ENCODE assay signal across 11 mouse cellular contexts in the genomic region with DNA sequence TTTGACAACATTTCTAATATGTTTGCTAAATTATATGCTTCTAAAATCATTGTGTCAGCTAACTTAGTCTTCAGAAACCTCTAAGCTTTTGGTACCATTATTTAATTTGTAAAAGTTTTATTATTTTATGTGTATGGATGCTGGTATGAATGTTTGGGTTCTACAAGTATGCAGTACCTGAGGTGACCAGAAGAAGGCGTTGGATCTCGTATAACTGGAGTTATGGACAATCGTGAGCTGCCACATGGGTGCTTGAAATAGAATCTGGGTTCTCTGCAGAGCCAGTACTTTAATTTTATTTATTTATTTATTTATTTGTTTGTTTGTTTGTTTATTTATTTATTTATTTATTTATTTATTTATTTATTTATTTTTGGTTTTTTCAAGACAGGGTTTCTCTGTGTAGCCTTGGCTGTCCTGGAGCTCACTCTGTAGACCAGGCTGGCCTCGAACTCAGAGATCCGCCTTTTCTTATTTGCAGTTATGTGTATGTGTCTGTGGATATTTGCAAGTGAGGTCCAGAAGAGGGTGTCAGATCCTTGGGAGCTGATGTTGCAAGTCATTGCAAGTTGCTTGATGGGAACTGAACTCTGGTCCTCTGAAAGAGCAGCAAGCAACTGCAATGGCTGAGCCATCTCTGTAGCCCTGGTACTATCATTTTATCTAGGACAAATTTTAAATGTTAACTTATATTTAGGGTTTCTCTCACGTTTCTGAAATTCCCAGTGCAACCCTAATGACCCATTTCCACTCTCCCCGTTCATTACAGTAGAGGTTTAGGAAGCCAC. TPM values are rescaled to one million over a fixed set of nuclear protein-coding genes. Genes with fewer than 3 reads are reported as not detected.
DNase-seq lines count a peak whose midpoint lies in the region; ATAC-seq and TF ChIP-seq lines count a peak whose summit lies in the region.
"Had no signal": no experiment of that assay in that cellular context is flagged by ENCODE, and none has a peak within 500 bp of the region (broad histone marks: within the 10 kb centered on the region; RNA-seq: fewer than 3 reads in every experiment).

No protein-coding gene starts in this region.

- DNase-seq in embryonic facial prominence, embryonic 11.5 days (ENCODE audit: low spot score) = peak; percentile 19
- DNase-seq in embryonic facial prominence, embryonic 10.5 days (ENCODE audit: low spot score) = no peak
- no peak for DNase-seq in lung, postnatal 0 days (ENCODE audit: low spot score)
- no peak for DNase-seq in lung, adult 18-20 months
- DNase-seq in ES-E14 (ENCODE audit: low read depth, low spot score) = peak; percentile 21
- DNase-seq in kidney, postnatal 10 days = no peak
- no peak for DNase-seq in cerebellum, postnatal 36 days
- DNase-seq: cerebellum, adult 9-10 months; lung, postnatal 4 days; right cerebral cortex, postnatal 14 days had no signal

- no peaks in the 10 kb centered on the region for H3K27me3 ChIP-seq in embryonic facial prominence, embryonic 11.5 days (ENCODE audit: control insufficient read depth, insufficient read depth, low read length)
- H3K27me3 ChIP-seq in embryonic facial prominence, embryonic 10.5 days (replicated peaks; ENCODE audit: low read depth, poor library complexity, severe bottlenecking) = no peaks in the 10 kb centered on the region
- no peaks in the 10 kb centered on the region for H3K27me3 ChIP-seq in lung, postnatal 0 days (replicated peaks; ENCODE audit: insufficient read depth, low read length)

- no peak overlapping the region for H3K9ac ChIP-seq in embryonic facial prominence, embryonic 11.5 days (replicated peaks; ENCODE audit: low read length)
- no peak overlapping the region for H3K9ac ChIP-seq in lung, postnatal 0 days (replicated peaks; ENCODE audit: low read depth)
- H3K9ac ChIP-seq in ES-E14 (ENCODE audit: insufficient read depth, low read depth, low read length, poor library complexity, severe bottlenecking) = no peak overlapping the region

- in situ Hi-C loops in ES-E14 (cut with MboI; ENCODE audit: low sequenced_read_pairs in 2 of 2, unreplicated experiment in 2 of 2) = no loop called here

- H3K4me3 ChIP-seq in embryonic facial prominence, embryonic 11.5 days (ENCODE audit: low read depth, low read length) = no peak overlapping the region
- no peak overlapping the region for H3K4me3 ChIP-seq in embryonic facial prominence, embryonic 10.5 days
- H3K4me3 ChIP-seq in lung, postnatal 0 days (ENCODE audit: low read depth, low read length) = no peak overlapping the region
- no peak overlapping the region for H3K4me3 ChIP-seq in ES-E14 (ENCODE audit: insufficient read depth in 1 of 2, low read depth in 1 of 2, low read length in 2 of 2, poor library complexity in 1 of 2, severe bottlenecking in 1 of 2)
- peak overlapping the region; percentile 75; the same call in 1 of the 2 replicates for H3K4me3 ChIP-seq in macrophage (ENCODE audit: inconsistent target)

- no peaks in the 10 kb centered on the region; the same call in 1 of the 2 replicates for H3K79me2 ChIP-seq in macrophage (ENCODE audit: inconsistent target)

- H3K27ac ChIP-seq in embryonic facial prominence, embryonic 11.5 days (replicated peaks; ENCODE audit: low read depth, low read length) = no peak overlapping the region
- H3K27ac ChIP-seq in embryonic facial prominence, embryonic 10.5 days (replicated peaks) = no peak overlapping the region
- H3K27ac ChIP-seq in lung, postnatal 0 days (ENCODE audit: low read length) = no peak overlapping the region
- H3K27ac ChIP-seq in ES-E14 (ENCODE audit: insufficient read depth, low read depth, low read length, poor library complexity, severe bottlenecking) (no peak overlapping the region), macrophage (no peak overlapping the region)

- no peaks in the 10 kb centered on the region for H3K4me1 ChIP-seq in embryonic facial prominence, embryonic 11.5 days (ENCODE audit: control insufficient read depth, insufficient read depth, low read length)
- H3K4me1 ChIP-seq in embryonic facial prominence, embryonic 10.5 days = no peaks in the 10 kb centered on the region
- no peaks in the 10 kb centered on the region for H3K4me1 ChIP-seq in lung, postnatal 0 days (ENCODE audit: insufficient read depth, low read depth, low read length)
- no peaks in the 10 kb centered on the region for H3K4me1 ChIP-seq in ES-E14 (ENCODE audit: control insufficient read depth in 2 of 2, insufficient read depth in 2 of 2, low read length in 2 of 2, poor library complexity in 1 of 2)

- peak; percentile 25 for TF ChIP-seq CTCF in lung, postnatal 0 days (IDR thresholded peaks at IDR 0.05)

- H3K4me2 ChIP-seq in embryonic facial prominence, embryonic 11.5 days (ENCODE audit: low read depth, low read length) = no peak overlapping the region
- H3K4me2 ChIP-seq in lung, postnatal 0 days (replicated peaks; ENCODE audit: low read depth, low read length) = no peak overlapping the region

- no peaks in the 10 kb centered on the region for H3K36me3 ChIP-seq in embryonic facial prominence, embryonic 11.5 days (replicated peaks; ENCODE audit: control insufficient read depth, insufficient read depth, low read depth, low read length)
- no peaks in the 10 kb centered on the region for H3K36me3 ChIP-seq in embryonic facial prominence, embryonic 10.5 days (replicated peaks)
- H3K36me3 ChIP-seq in lung, postnatal 0 days (ENCODE audit: insufficient read depth, low read length) = no peaks in the 10 kb centered on the region
- H3K36me3 ChIP-seq in ES-E14 (ENCODE audit: control insufficient read depth, insufficient read depth, low read length, poor library complexity, severe bottlenecking) (no peaks in the 10 kb centered on the region), macrophage (ENCODE audit: inconsistent target) (no peaks in the 10 kb centered on the region)

- TF ChIP-seq EP300 in lung, postnatal 0 days (IDR thresholded peaks at IDR 0.05) = no peak

- no peaks in the 10 kb centered on the region for H3K9me3 ChIP-seq in embryonic facial prominence, embryonic 11.5 days (replicated peaks; ENCODE audit: control insufficient read depth, low read length)
- H3K9me3 ChIP-seq in embryonic facial prominence, embryonic 10.5 days = no peaks in the 10 kb centered on the region
- no peaks in the 10 kb centered on the region for H3K9me3 ChIP-seq in lung, postnatal 0 days (ENCODE audit: low read length)
- H3K9me3 ChIP-seq in ES-E14 (ENCODE audit: control insufficient read depth, insufficient read depth, low read depth, low read length) = no peaks in the 10 kb centered on the region

- ATAC-seq in embryonic facial prominence, embryonic 11.5 days (replicated peaks; ENCODE audit: insufficient number of reproducible peaks, low FRiP score, low TSS enrichment, low read depth) = no peak
- no peak for ATAC-seq in lung, postnatal 0 days

- WGBS in embryonic facial prominence, embryonic 11.5 days = 73% methylated on average over 7 of the region's 7 CpGs
- WGBS in embryonic facial prominence, embryonic 10.5 days = 76% methylated on average over 7 of the region's 7 CpGs
- WGBS in lung, postnatal 0 days = 68% methylated on average over 7 of the region's 7 CpGs
- WGBS in macrophage (ENCODE audit: missing documents) = 82% methylated on average over 7 of the region's 7 CpGs

TF ChIP-seq in ES-E14, 5 proteins besides CTCF, POLR2A, EP300 and RAD21:
- TF ChIP-seq ZC3H11A (IDR thresholded peaks at IDR 0.05; ENCODE audit: borderline replicate concordance, low read depth, low read length) (no peak), CHD2 (IDR thresholded peaks at IDR 0.05; ENCODE audit: low read depth, low read length) (no peak), ZNF384 (IDR thresholded peaks at IDR 0.05; ENCODE audit: low read depth, low read length) (no peak), MAFK (IDR thresholded peaks at IDR 0.05; ENCODE audit: insufficient read depth, low read depth, low read length) (no peak), HCFC1 (IDR thresholded peaks at IDR 0.05; ENCODE audit: borderline replicate concordance, insufficient read depth, low read length) (no peak)
TF ChIP-seq in ES-E14: peak in this region for 0.

RNA-seq across cellular contexts. Expression of a gene that starts 40.3 kb away (rescaled TPM):
- 177 and 206 TPM in 2 replicates for polyA plus RNA-seq in embryonic facial prominence, embryonic 11.5 days (2014; fragmentation: Nextera tagmentation; extraction: Ambion mirVana)
- 173 and 174 TPM in 2 replicates for polyA plus RNA-seq in embryonic facial prominence, embryonic 10.5 days (2016; fragmentation: Nextera tagmentation; extraction: Ambion mirVana)
- 22.5 and 25.3 TPM in 2 replicates for polyA plus RNA-seq in lung, postnatal 0 days (2015; fragmentation: Nextera tagmentation; extraction: Ambion mirVana)
- total RNA-seq in ES-E14 (2012; rRNA removed) = 63.8 and 68.9 TPM in 2 replicates
- total RNA-seq in macrophage (2018; cell fraction: chromatin; rRNA removed) = 10 to 100 TPM; 14.7 to 71.2 (median 36.7) TPM
- 10 to 100 TPM; 10.3 to 16.2 (median 13.4) TPM for total RNA-seq in macrophage (2018; cell fraction: cytosol; rRNA removed)
- total RNA-seq in macrophage (2018; cell fraction: nucleus; rRNA removed) = 10 to 100 TPM; 11.9 to 92.6 (median 21.2) TPM
- polyA plus RNA-seq in macrophage (2018) = 9.2 to 31.7 TPM (median 13.5 TPM) in 3 replicates

Comparison
In these comparisons a context has a peak if more than half of its experiments do, and no peak if none do; other contexts are left out.
1. DNase-seq: peak in embryonic facial prominence, embryonic 11.5 days (single experiment) and ES-E14 (single experiment); none in embryonic facial prominence, embryonic 10.5 days (single experiment), lung, postnatal 0 days (single experiment), lung, adult 18-20 months (0 of 2), kidney, postnatal 10 days (single experiment) and cerebellum, postnatal 36 days (0 of 2).